Mouse (Mus musculus) testis, adult 2 months (tissue): ENCODE results near the gene Wdr64.

ENCODE experiments used
- CTCF ChIP-seq: fragments of 200-500 bp; IDR thresholded peaks from 2 replicates; pipeline ENCODE4 v1.5.1; 2012; ENCODE audit warnings: low read depth, mild to moderate bottlenecking, inconsistent platforms, low read length, moderate library complexity; ENCODE audit not compliant: control insufficient read depth, insufficient read depth, insufficient replicate concordance
- POLR2A ChIP-seq: fragments of 200-500 bp; IDR thresholded peaks from 2 replicates; pipeline ENCODE4 v1.6.1; 2012; ENCODE audit warnings: low read depth, mild to moderate bottlenecking, inconsistent platforms, low read length, moderate library complexity; ENCODE audit not compliant: control insufficient read depth

- no peak for TF ChIP-seq CTCF
- TF ChIP-seq POLR2A: no peak
These were observed 130.8 kb downstream of the Wdr64 start for GRCm38 (mm10) chr1:175829220-175829619.
